Mouse (Mus musculus) lung, embryonic 16.5 days (tissue): Measurements from ENCODE around the gene C1s2. TPM values are rescaled to one million over a fixed set of nuclear protein-coding genes. Genes with fewer than 3 reads are reported as not detected.

ENCODE experiments used
- ATAC-seq: fragments of 200-750 bp; cut with Nextera tagmentation; 2 replicates; pipeline ENCODE4 v1.8.0; 2017; ENCODE audit warnings: low read depth, mild to moderate bottlenecking, moderate library complexity
- H3K27ac ChIP-seq: fragments of 300-500 bp; sonication (generic); 2 replicates; pipeline ENCODE4 v1.5.1; 2014; ENCODE audit warnings: mild to moderate bottlenecking, control low read depth, low read length
- H3K27me3 ChIP-seq: fragments of 300-500 bp; sonication (generic); 2 replicates; pipeline ENCODE4 v1.6.1; 2014; ENCODE audit warnings: low read depth, low read length, mixed read lengths; ENCODE audit not compliant: control insufficient read depth, insufficient read depth
- H3K36me3 ChIP-seq: fragments of 300-500 bp; sonication (generic); 2 replicates; pipeline ENCODE4 v1.6.1; 2014; ENCODE audit warnings: low read length; ENCODE audit not compliant: control insufficient read depth, insufficient read depth
- H3K4me1 ChIP-seq: fragments of 300-500 bp; sonication (generic); replicated peaks from 2 replicates; pipeline ENCODE4 v1.6.1; 2014; ENCODE audit warnings: low read length, mixed read lengths; ENCODE audit not compliant: control insufficient read depth, insufficient read depth
- H3K4me2 ChIP-seq: fragments of 300-500 bp; sonication (generic); 2 replicates; pipeline ENCODE4 v1.6.1; 2014; ENCODE audit warnings: low read depth, low read length, control low read depth
- H3K4me3 ChIP-seq: fragments of 300-500 bp; sonication (generic); 2 replicates; pipeline ENCODE4 v1.5.1; 2014; ENCODE audit warnings: mild to moderate bottlenecking, low read length, control low read depth
- H3K9ac ChIP-seq: fragments of 300-500 bp; sonication (generic); 2 replicates; pipeline ENCODE4 v1.6.1; 2014; ENCODE audit warnings: low read length, control low read depth
- H3K9me3 ChIP-seq: fragments of 300-500 bp; sonication (generic); 2 replicates; pipeline ENCODE4 v1.6.1; 2016; ENCODE audit warnings: low read length; ENCODE audit not compliant: control insufficient read depth
- WGBS: fragments of 180-500 bp; shearing (Covaris S2); extraction: QIAGEN DNeasy Blood & Tissue Kit; methylation state at CpG from one replicate; pipeline ENCODE4 v1.1.7; 2014; 5-methylcytosine and 5-hydroxymethylcytosine counted together
- polyA plus RNA-seq: library from polyadenylated mRNA; unstranded; fragments of >200 nt; fragmentation: Nextera tagmentation; extraction: Ambion mirVana; gene quantifications from 2 replicates; pipeline ENCODE4 v1.2.1, GENCODE M21; 2015

The C1s2 gene
- polyA plus RNA-seq, 1 experiment from 2014 or later = 0.08 TPM

GRCm38 (mm10) chr6:124670281-124670900 lies 34.5 kb upstream of the C1s2 start:
- H3K36me3 ChIP-seq = 0 out of 2 replicates have a peak, but pooled peaks cover 2% of the 10 kb centered on the region
- no peak for ATAC-seq
- H3K9ac ChIP-seq = no peak overlapping the region
- H3K27me3 ChIP-seq = no peaks in the 10 kb centered on the region
- WGBS = 84% methylated on average over 7 of the region's 7 CpGs
- no peak overlapping the region for H3K4me3 ChIP-seq
- H3K4me1 ChIP-seq = peaks cover 6% of the 10 kb centered on the region; the same call in 1 of the 2 replicates
- no peak overlapping the region for H3K4me2 ChIP-seq
- H3K27ac ChIP-seq = no peak overlapping the region
- no peaks in the 10 kb centered on the region for H3K9me3 ChIP-seq

GRCm38 (mm10) chr6:124669234-124669859 lies 33.5 kb upstream of the C1s2 start:
- WGBS = 87% methylated on average over 11 of the region's 11 CpGs
- Histone ChIP-seq H3K4me2 (no peak overlapping the region), H3K36me3 (no peaks in the 10 kb centered on the region), H3K27me3 (no peaks in the 10 kb centered on the region), H3K4me3 (no peak overlapping the region), H3K9ac (no peak overlapping the region), H3K9me3 (no peaks in the 10 kb centered on the region), H3K4me1 (peaks cover 7% of the 10 kb centered on the region; the same call in 1 of the 2 replicates), H3K27ac (no peak overlapping the region)
- ATAC-seq = no peak

GRCm38 (mm10) chr6:124665011-124665410 lies 29.1 kb upstream of the C1s2 start:
- peaks cover 4% of the 10 kb centered on the region; the same call in 1 of the 2 replicates for H3K4me1 ChIP-seq
- no peaks in the 10 kb centered on the region for H3K9me3 ChIP-seq
- H3K9ac ChIP-seq = no peak overlapping the region
- H3K4me2 ChIP-seq = no peak overlapping the region
- H3K27me3 ChIP-seq = no peaks in the 10 kb centered on the region
- H3K4me3 ChIP-seq = no peak overlapping the region
- WGBS = 89% methylated on average over 10 of the region's 10 CpGs
- no peaks in the 10 kb centered on the region for H3K36me3 ChIP-seq
- ATAC-seq = no peak
- H3K27ac ChIP-seq = no peak overlapping the region

- H3K36me3 ChIP-seq = no peaks in the 10 kb centered on the region
- H3K9me3 ChIP-seq = no peaks in the 10 kb centered on the region
- WGBS = 78% methylated on average over 7 of the region's 7 CpGs
- ATAC-seq = no peak
- H3K4me1 ChIP-seq = peaks cover 4% of the 10 kb centered on the region; the same call in 1 of the 2 replicates
- no peak overlapping the region for H3K4me3 ChIP-seq
- H3K4me2 ChIP-seq = peak overlapping the region; percentile 56; the same call in 1 of the 2 replicates
- H3K27ac ChIP-seq = no peak overlapping the region
- no peak overlapping the region for H3K9ac ChIP-seq
- no peaks in the 10 kb centered on the region for H3K27me3 ChIP-seq
Observed at GRCm38 (mm10) chr6:124664256-124664655, 28.4 kb upstream of the C1s2 start.

- Histone ChIP-seq H3K4me2 (peak overlapping the region; percentile 56), H3K27ac (peak overlapping the region; percentile 68; the same call in 1 of the 2 replicates), H3K36me3 (no peaks in the 10 kb centered on the region), H3K9me3 (no peaks in the 10 kb centered on the region), H3K9ac (peak overlapping the region; percentile 79), H3K27me3 (no peaks in the 10 kb centered on the region), H3K4me3 (peak overlapping the region; percentile 81), H3K4me1 (peaks cover 4% of the 10 kb centered on the region; the same call in 1 of the 2 replicates)
- no peak for ATAC-seq
- 12% methylated on average over 13 of the region's 13 CpGs for WGBS
Observed at GRCm38 (mm10) chr6:124663424-124663795, 27.5 kb upstream of the C1s2 start.

- Histone ChIP-seq H3K4me3 (peak within 1 kb of the TSS; percentile 81), H3K27ac (peak within 1 kb of the TSS; percentile 79), H3K27me3 (no peaks in the 10 kb centered on the region), H3K4me1 (peaks cover 4% of the 10 kb centered on the region; the same call in 1 of the 2 replicates), H3K9me3 (no peaks in the 10 kb centered on the region), H3K9ac (peak within 1 kb of the TSS; percentile 79), H3K36me3 (no peaks in the 10 kb centered on the region), H3K4me2 (peak within 1 kb of the TSS; percentile 56)
- WGBS = under 1% methylated on average over 48 of the region's 87 CpGs
- ATAC-seq = peak; percentile 97
Observed at GRCm38 (mm10) chr6:124662477-124663423, 26.9 kb upstream of the C1s2 start, which contains the start of gene Lpcat3. Lpcat3 (plus strand) TSS chr6:124663027.

GRCm38 (mm10) chr6:124661995-124662394 lies 26.1 kb upstream of the C1s2 start:
- H3K4me1 ChIP-seq = peaks cover 4% of the 10 kb centered on the region; the same call in 1 of the 2 replicates
- peak overlapping the region; percentile 81 for H3K4me3 ChIP-seq
- H3K36me3 ChIP-seq = no peaks in the 10 kb centered on the region
- H3K27ac ChIP-seq = peak overlapping the region; percentile 79
- H3K27me3 ChIP-seq = no peaks in the 10 kb centered on the region
- no peaks in the 10 kb centered on the region for H3K9me3 ChIP-seq
- H3K4me2 ChIP-seq = peak overlapping the region; percentile 56
- 27% methylated on average over 6 of the region's 6 CpGs for WGBS
- H3K9ac ChIP-seq = peak overlapping the region; percentile 70
- no peak for ATAC-seq

GRCm38 (mm10) chr6:124661156-124661806 lies 25.4 kb upstream of the C1s2 start:
- Histone ChIP-seq H3K27ac (no peak overlapping the region), H3K27me3 (no peaks in the 10 kb centered on the region), H3K9ac (no peak overlapping the region), H3K4me2 (no peak overlapping the region), H3K4me3 (no peak overlapping the region), H3K9me3 (no peaks in the 10 kb centered on the region), H3K4me1 (peaks cover 4% of the 10 kb centered on the region; the same call in 1 of the 2 replicates), H3K36me3 (no peaks in the 10 kb centered on the region)
- 96% methylated on average over 4 of the region's 4 CpGs for WGBS
- ATAC-seq = no peak
